Mouse (Mus musculus): Measurements from ENCODE around the gene Rnf169. TPM values are rescaled to one million over a fixed set of nuclear protein-coding genes. Genes with fewer than 3 reads are reported as not detected.

Gene Rnf169
- polyA plus RNA-seq, 1 experiment from 2014 or later = 4.7 TPM

- Histone ChIP-seq H3K36me3 (no peaks in the 10 kb centered on the region), H3K27ac (no peak overlapping the region), H3K27me3 (ENCODE audit: insufficient read depth, poor library complexity, severe bottlenecking) (no peaks in the 10 kb centered on the region), H3K4me1 (replicated peaks) (0 out of 2 replicates have a peak, but pooled peaks cover 5% of the 10 kb centered on the region), H3K4me3 (no peak overlapping the region), H3K9me3 (no peaks in the 10 kb centered on the region)
- no peak for DNase-seq (ENCODE audit: low spot score)
- whole genome bisulfite sequencing = 76% methylated on average over 4 of the region's 4 CpGs
Observed at GRCm38 (mm10) chr7:99902208-99902607, 78.0 kb downstream of the Rnf169 start.

GRCm38 (mm10) chr7:99896905-99897304 is 83.3 kb downstream of the Rnf169 start:
- no peak for DNase-seq (ENCODE audit: low spot score)
- Histone ChIP-seq H3K4me3 (no peak overlapping the region), H3K4me1 (replicated peaks) (peaks cover 17% of the 10 kb centered on the region), H3K27ac (no peak overlapping the region), H3K9me3 (no peaks in the 10 kb centered on the region), H3K27me3 (ENCODE audit: insufficient read depth, poor library complexity, severe bottlenecking) (no peaks in the 10 kb centered on the region), H3K36me3 (no peaks in the 10 kb centered on the region)
- WGBS = 82% methylated on average over 4 of the region's 4 CpGs

GRCm38 (mm10) chr7:99894478-99894877 is 85.8 kb downstream of the Rnf169 start:
- 86% methylated on average over 6 of the region's 6 CpGs for WGBS
- Histone ChIP-seq H3K36me3 (no peaks in the 10 kb centered on the region), H3K4me1 (replicated peaks) (peaks cover 25% of the 10 kb centered on the region), H3K4me3 (no peak overlapping the region), H3K9me3 (no peaks in the 10 kb centered on the region), H3K27me3 (ENCODE audit: insufficient read depth, poor library complexity, severe bottlenecking) (no peaks in the 10 kb centered on the region), H3K27ac (no peak overlapping the region)
- no peak for DNase-seq (ENCODE audit: low spot score)

- no peaks in the 10 kb centered on the region for H3K36me3 ChIP-seq
- no peak overlapping the region for H3K4me3 ChIP-seq
- H3K27ac ChIP-seq = no peak overlapping the region
- 74% methylated on average over 3 of the region's 3 CpGs for WGBS
- H3K9me3 ChIP-seq = no peaks in the 10 kb centered on the region
- no peaks in the 10 kb centered on the region for H3K27me3 ChIP-seq (ENCODE audit: insufficient read depth, poor library complexity, severe bottlenecking)
- DNase-seq (ENCODE audit: low spot score) = no peak
- H3K4me1 ChIP-seq (replicated peaks) = peaks cover 29% of the 10 kb centered on the region
Observed at GRCm38 (mm10) chr7:99893967-99894366, 86.3 kb downstream of the Rnf169 start.

- no peak for DNase-seq (ENCODE audit: low spot score)
- H3K27me3 ChIP-seq (ENCODE audit: insufficient read depth, poor library complexity, severe bottlenecking) = no peaks in the 10 kb centered on the region
- no peak overlapping the region for H3K27ac ChIP-seq
- H3K36me3 ChIP-seq = no peaks in the 10 kb centered on the region
- H3K4me1 ChIP-seq (replicated peaks) = peaks cover 29% of the 10 kb centered on the region
- WGBS = 89% methylated on average over 2 of the region's 2 CpGs
- H3K9me3 ChIP-seq = no peaks in the 10 kb centered on the region
- no peak overlapping the region for H3K4me3 ChIP-seq
Observed at GRCm38 (mm10) chr7:99892351-99892750, 87.9 kb downstream of the Rnf169 start.

- Histone ChIP-seq H3K4me3 (no peak overlapping the region), H3K27ac (no peak overlapping the region), H3K36me3 (no peaks in the 10 kb centered on the region), H3K9me3 (no peaks in the 10 kb centered on the region), H3K4me1 (replicated peaks) (peaks cover 29% of the 10 kb centered on the region), H3K27me3 (ENCODE audit: insufficient read depth, poor library complexity, severe bottlenecking) (no peaks in the 10 kb centered on the region)
- WGBS = 70% methylated on average over 3 of the region's 3 CpGs
- DNase-seq (ENCODE audit: low spot score) = no peak
Observed at GRCm38 (mm10) chr7:99891471-99891870, 88.8 kb downstream of the Rnf169 start.

- 70% methylated on average over 3 of the region's 3 CpGs for WGBS
- Histone ChIP-seq H3K36me3 (no peaks in the 10 kb centered on the region), H3K9me3 (no peaks in the 10 kb centered on the region), H3K27ac (peak overlapping the region; percentile 41; the same call in 1 of the 2 replicates), H3K4me3 (no peak overlapping the region), H3K27me3 (ENCODE audit: insufficient read depth, poor library complexity, severe bottlenecking) (no peaks in the 10 kb centered on the region), H3K4me1 (replicated peaks) (peaks cover 32% of the 10 kb centered on the region)
- DNase-seq (ENCODE audit: low spot score) = no peak
Observed at GRCm38 (mm10) chr7:99890168-99890755, 90.0 kb downstream of the Rnf169 start.

- Histone ChIP-seq H3K4me3 (no peak overlapping the region), H3K27me3 (ENCODE audit: insufficient read depth, poor library complexity, severe bottlenecking) (no peaks in the 10 kb centered on the region), H3K27ac (no peak overlapping the region), H3K4me1 (replicated peaks) (peaks cover 32% of the 10 kb centered on the region), H3K36me3 (no peaks in the 10 kb centered on the region), H3K9me3 (no peaks in the 10 kb centered on the region)
- peak; percentile 32 for DNase-seq (ENCODE audit: low spot score)
- 47% methylated on average over 10 of the region's 10 CpGs for WGBS
Observed at GRCm38 (mm10) chr7:99889175-99889880, 90.9 kb downstream of the Rnf169 start.

- DNase-seq (ENCODE audit: low spot score) = no peak
Observed at GRCm38 (mm10) chr7:99887743-99888142, 92.5 kb downstream of the Rnf169 start.

GRCm38 (mm10) chr7:99887230-99887735 is 93.0 kb downstream of the Rnf169 start:
- Histone ChIP-seq H3K4me1 (replicated peaks) (peaks cover 35% of the 10 kb centered on the region), H3K36me3 (no peaks in the 10 kb centered on the region), H3K4me3 (no peak overlapping the region), H3K9me3 (no peaks in the 10 kb centered on the region), H3K27ac (no peak overlapping the region), H3K27me3 (ENCODE audit: insufficient read depth, poor library complexity, severe bottlenecking) (no peaks in the 10 kb centered on the region)
- WGBS = 81% methylated on average over 2 of the region's 2 CpGs
- DNase-seq (ENCODE audit: low spot score) = no peak

More at GRCm38 (mm10) chr7:99887743-99888142, 92.5 kb downstream of the Rnf169 start:
- H3K36me3 ChIP-seq = no peaks in the 10 kb centered on the region
- no peaks in the 10 kb centered on the region for H3K27me3 ChIP-seq (ENCODE audit: insufficient read depth, poor library complexity, severe bottlenecking)
- H3K9me3 ChIP-seq = no peaks in the 10 kb centered on the region
- no peak overlapping the region for H3K4me3 ChIP-seq
- peaks cover 35% of the 10 kb centered on the region for H3K4me1 ChIP-seq (replicated peaks)
- H3K27ac ChIP-seq = no peak overlapping the region

GRCm38 (mm10) chr7:99878254-99878653 is 102.0 kb downstream of the Rnf169 start:
- DNase-seq (ENCODE audit: low spot score) = no peak

GRCm38 (mm10) chr7:99876345-99876744 is 103.9 kb downstream of the Rnf169 start:
- H3K4me3 ChIP-seq = no peak overlapping the region
- H3K27me3 ChIP-seq (ENCODE audit: insufficient read depth, poor library complexity, severe bottlenecking) = no peaks in the 10 kb centered on the region
- no peak overlapping the region for H3K27ac ChIP-seq
- H3K9me3 ChIP-seq = no peaks in the 10 kb centered on the region
- no peaks in the 10 kb centered on the region for H3K36me3 ChIP-seq
- 3% methylated on average over 3 of the region's 3 CpGs for WGBS
- no peaks in the 10 kb centered on the region; the same call in 1 of the 2 replicates for H3K4me1 ChIP-seq (replicated peaks)
- DNase-seq (ENCODE audit: low spot score) = peak; percentile 85

More at GRCm38 (mm10) chr7:99878254-99878653, 102.0 kb downstream of the Rnf169 start:
- Histone ChIP-seq H3K27me3 (ENCODE audit: insufficient read depth, poor library complexity, severe bottlenecking) (no peaks in the 10 kb centered on the region), H3K36me3 (no peaks in the 10 kb centered on the region), H3K4me1 (replicated peaks) (no peaks in the 10 kb centered on the region; the same call in 1 of the 2 replicates), H3K27ac (no peak overlapping the region), H3K4me3 (no peak overlapping the region), H3K9me3 (no peaks in the 10 kb centered on the region)
- 81% methylated on average over 2 of the region's 2 CpGs for WGBS

GRCm38 (mm10) chr7:99875891-99876290 is 104.4 kb downstream of the Rnf169 start:
- Histone ChIP-seq H3K4me3 (no peak overlapping the region), H3K27ac (no peak overlapping the region), H3K4me1 (replicated peaks) (no peaks in the 10 kb centered on the region; the same call in 1 of the 2 replicates), H3K36me3 (no peaks in the 10 kb centered on the region), H3K9me3 (no peaks in the 10 kb centered on the region), H3K27me3 (ENCODE audit: insufficient read depth, poor library complexity, severe bottlenecking) (no peaks in the 10 kb centered on the region)
- no peak for DNase-seq (ENCODE audit: low spot score)
- WGBS = 53% methylated on average over 5 of the region's 5 CpGs

All from hindbrain, embryonic 10.5 days (tissue).